Mouse (Mus musculus): ENCODE measurements around the gene Ednra. TPM values are rescaled to one million over a fixed set of nuclear protein-coding genes. Genes with fewer than 3 reads are reported as not detected.

Ednra gene
- total RNA-seq, 2 experiments from 2014 or later = not detected

- no peak for ATAC-seq (replicated peaks; ENCODE audit: low FRiP score, low TSS enrichment, poor library complexity, severe bottlenecking)
These were observed 56.3 kb downstream of the Ednra start for GRCm38 (mm10) chr8:77667916-77668315.

DNA sequence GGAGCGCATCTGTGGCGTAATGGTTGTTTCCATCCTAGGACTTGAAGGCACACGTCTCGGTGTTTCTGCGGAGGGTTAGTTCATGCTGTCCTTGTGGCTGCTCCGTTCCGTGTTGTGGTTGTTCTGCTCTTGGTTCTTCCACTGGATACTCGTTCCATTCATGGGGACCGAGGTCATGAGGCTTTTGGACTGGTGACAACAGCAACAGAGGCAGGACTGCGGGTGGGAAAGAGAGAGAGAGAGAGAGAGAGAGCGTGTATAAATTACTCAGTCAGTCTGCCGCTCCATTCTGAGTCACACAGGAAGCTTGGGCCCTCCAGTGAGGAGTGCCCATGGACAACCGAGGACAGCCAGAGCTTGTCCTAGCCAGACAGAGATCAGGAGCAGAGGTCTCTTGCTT is 59.4 kb downstream of the Ednra start:
- no peak for ATAC-seq (replicated peaks; ENCODE audit: low FRiP score, low TSS enrichment, poor library complexity, severe bottlenecking)

DNA sequence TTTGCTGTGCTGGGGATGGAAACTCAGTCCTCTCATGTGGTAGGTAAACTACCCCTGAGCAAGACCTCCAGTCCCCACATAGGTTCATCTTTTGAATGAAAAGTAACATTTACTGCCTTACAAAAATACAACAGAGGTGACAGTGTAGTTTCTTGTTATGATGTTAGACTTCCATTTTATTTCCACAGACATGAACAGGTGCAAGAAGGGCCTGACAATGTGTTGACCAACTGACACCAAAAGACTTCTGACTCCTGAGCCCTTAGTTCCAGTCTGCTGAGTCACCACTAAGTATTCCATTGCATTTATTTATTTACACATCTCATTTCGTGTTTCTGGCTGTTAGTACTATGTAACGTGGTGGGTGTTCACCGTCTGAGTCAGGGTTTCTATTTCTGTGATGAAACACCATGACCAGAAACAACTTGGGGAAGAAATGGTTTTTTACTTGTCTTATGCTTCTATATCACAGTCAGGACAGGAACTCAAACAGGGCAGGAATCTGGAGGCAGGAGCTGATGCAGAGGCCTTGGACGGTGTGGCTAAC is 64.7 kb downstream of the Ednra start:
- ATAC-seq (replicated peaks; ENCODE audit: low FRiP score, low TSS enrichment, poor library complexity, severe bottlenecking) = no peak

DNA sequence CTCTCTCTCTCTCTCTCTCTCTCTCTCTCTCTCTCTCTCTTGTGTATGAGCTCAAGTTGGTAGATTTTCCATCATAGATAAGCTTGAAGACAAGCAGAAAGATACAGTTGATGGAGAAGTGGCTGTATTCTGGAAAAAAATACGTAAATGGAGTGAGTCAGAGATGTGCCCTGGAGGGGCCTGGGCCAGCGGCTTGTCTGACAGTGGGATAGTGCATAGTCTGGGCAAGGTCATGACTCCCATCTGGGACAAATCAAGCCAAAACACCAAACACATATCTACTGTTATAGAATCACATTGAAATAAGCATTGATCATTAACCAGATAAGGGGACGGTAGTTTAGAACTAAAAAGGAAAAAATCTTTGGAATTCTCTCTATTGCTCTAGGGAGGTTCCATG is 65.9 kb downstream of the Ednra start:
- no peak for ATAC-seq (replicated peaks; ENCODE audit: low FRiP score, low TSS enrichment, poor library complexity, severe bottlenecking)

DNA sequence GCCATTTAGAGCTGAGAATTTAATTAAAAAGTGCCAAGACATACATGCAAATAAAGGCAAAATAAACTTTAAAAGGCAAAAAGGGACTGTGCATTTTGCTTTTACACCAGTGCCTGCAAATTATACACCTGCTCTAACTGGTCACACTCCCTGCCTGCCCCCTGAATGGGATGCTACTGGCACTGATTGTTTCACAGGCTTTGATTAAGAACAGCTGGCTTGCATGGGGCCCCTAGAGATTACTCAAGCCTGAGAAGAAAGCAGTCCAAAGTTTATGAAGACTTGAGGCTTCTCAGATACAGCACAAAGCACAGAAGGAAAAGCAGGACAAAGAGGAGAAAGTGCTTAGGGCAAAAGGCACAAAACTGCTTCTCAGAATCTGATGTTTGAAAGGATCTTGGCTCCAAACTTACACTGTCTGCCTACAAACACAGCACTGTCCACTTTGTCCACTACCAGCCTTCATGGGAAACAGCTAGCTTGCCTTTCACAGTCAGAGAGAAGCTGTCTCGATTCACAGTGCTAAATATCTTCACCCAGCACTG is 73.5 kb downstream of the Ednra start:
- no peak for ATAC-seq (replicated peaks; ENCODE audit: low FRiP score, low TSS enrichment, poor library complexity, severe bottlenecking)

- ATAC-seq (replicated peaks; ENCODE audit: low FRiP score, low TSS enrichment, poor library complexity, severe bottlenecking) = no peak
These were observed 84.0 kb downstream of the Ednra start for GRCm38 (mm10) chr8:77640093-77640839.

- no peak for ATAC-seq (replicated peaks; ENCODE audit: low FRiP score, low TSS enrichment, poor library complexity, severe bottlenecking)
These were observed 86.7 kb downstream of the Ednra start for GRCm38 (mm10) chr8:77637593-77637992.

- ATAC-seq (replicated peaks; ENCODE audit: low FRiP score, low TSS enrichment, poor library complexity, severe bottlenecking) = no peak
These were observed 90.2 kb downstream of the Ednra start for GRCm38 (mm10) chr8:77634035-77634434.

DNA sequence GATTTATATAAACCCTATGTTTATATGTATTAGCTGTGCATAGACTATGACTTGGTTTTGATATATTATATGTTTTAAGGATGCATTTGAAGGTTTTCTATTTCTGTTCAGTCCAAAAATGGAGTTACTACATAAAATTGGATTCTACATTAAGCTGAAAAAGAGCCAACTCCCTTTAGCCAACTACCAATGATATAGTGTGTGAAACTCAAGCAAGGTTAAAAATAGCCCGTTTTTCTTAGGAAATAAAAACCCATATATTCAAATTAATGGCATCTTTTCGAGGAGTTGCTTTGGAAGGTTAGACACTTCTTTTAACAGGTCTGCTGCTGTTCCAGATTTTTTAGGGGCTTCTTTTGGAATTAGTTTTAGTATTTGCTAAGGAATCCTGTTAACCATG is 91.1 kb downstream of the Ednra start:
- ATAC-seq (replicated peaks; ENCODE audit: low FRiP score, low TSS enrichment, poor library complexity, severe bottlenecking) = no peak

DNA sequence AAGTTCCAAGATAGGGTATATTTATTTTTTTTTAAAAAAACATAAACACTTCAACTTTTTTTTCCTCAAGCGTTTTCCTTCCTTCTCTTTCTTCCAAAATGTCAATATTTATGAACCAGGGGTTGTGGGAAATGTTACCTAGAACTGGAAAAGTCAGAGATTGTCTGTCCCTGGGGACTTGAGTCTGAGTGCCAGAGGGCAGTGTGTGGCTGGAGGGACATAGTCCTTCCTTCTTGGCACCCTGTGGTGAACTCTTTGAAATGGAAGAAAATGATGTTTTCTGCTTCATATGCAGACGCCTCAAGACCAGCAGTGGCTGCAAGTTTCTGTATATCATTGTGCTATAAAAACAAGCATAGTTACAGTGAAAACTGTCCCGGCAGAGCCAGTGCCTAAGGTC is 93.6 kb downstream of the Ednra start:
- no peak for ATAC-seq (replicated peaks; ENCODE audit: low FRiP score, low TSS enrichment, poor library complexity, severe bottlenecking)

DNA sequence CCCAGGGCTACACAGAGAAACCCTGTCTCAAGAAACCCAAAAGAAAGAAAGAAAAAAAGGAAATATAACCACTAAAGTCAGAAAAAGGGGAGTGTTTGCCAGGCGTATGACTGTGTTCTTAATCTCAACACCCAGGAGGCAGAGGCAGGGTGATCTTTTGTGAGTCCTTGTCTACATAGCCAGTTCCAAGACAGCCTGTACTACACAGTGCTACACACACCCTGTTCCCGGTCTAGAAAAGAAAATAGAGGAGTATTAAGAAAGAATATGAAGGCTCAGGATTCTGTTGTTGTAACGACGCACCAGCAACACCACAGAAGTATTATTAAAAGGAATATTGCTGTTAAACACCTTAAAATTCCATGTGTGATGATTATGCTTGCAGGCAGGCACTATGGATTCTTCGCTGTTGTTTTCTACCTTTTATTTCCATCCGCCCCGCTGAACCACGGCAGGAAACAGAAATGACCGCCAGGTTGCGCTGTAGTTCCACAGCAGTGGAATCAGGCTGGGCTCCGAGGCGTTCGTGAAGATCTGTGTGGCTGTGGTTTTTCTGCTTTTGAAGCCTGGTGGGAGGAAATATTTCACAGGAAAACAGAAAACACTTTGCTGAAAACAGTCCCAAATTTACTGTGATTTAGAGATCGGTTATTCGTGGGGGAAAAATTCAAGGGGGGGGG is 94.3 kb downstream of the Ednra start:
- ATAC-seq (replicated peaks; ENCODE audit: low FRiP score, low TSS enrichment, poor library complexity, severe bottlenecking) = peak; percentile 97

GRCm38 (mm10) chr8:77623677-77624209 is 100.5 kb downstream of the Ednra start:
- peak; percentile 44; the same call in 1 of the 2 replicates for ATAC-seq (replicated peaks; ENCODE audit: low FRiP score, low TSS enrichment, poor library complexity, severe bottlenecking)

GRCm38 (mm10) chr8:77617916-77618315 is 106.3 kb downstream of the Ednra start:
- ATAC-seq (replicated peaks; ENCODE audit: low FRiP score, low TSS enrichment, poor library complexity, severe bottlenecking) = peak; percentile 81

Other genes with a start within 250 kb of the Ednra start
- 9.5 and 13.3 TPM in 2 replicates for gene Arhgap10, start 206.5 kb downstream of the Ednra start, total RNA-seq (2014; fragmentation: Nextera tagmentation)
- 18.2 and 27.8 TPM in 2 replicates for gene Arhgap10, start 206.5 kb downstream of the Ednra start, total RNA-seq (2017)
- 24.1 and 28.9 TPM in 2 replicates for gene Prmt9, start 175.1 kb downstream of the Ednra start, total RNA-seq (2014; fragmentation: Nextera tagmentation)
- 26.1 and 31.2 TPM in 2 replicates for gene Prmt9, start 175.1 kb downstream of the Ednra start, total RNA-seq (2017)
- 15.5 and 16.5 TPM in 2 replicates for gene Tmem184c, start 113.8 kb downstream of the Ednra start, total RNA-seq (2014; fragmentation: Nextera tagmentation)
- 21.9 and 24.0 TPM in 2 replicates for gene Tmem184c, start 113.8 kb downstream of the Ednra start, total RNA-seq (2017)

All from megakaryocyte-erythroid progenitor cell, adult 5-6 weeks (primary cell).